Mouse (Mus musculus): ENCODE data around the gene Atxn10.
"Not testable (repeated sequence)": the region's sequence is repeated elsewhere in the genome, so short reads cannot be mapped to it uniquely, and the experiment has no call there.

The Atxn10 gene

DNA sequence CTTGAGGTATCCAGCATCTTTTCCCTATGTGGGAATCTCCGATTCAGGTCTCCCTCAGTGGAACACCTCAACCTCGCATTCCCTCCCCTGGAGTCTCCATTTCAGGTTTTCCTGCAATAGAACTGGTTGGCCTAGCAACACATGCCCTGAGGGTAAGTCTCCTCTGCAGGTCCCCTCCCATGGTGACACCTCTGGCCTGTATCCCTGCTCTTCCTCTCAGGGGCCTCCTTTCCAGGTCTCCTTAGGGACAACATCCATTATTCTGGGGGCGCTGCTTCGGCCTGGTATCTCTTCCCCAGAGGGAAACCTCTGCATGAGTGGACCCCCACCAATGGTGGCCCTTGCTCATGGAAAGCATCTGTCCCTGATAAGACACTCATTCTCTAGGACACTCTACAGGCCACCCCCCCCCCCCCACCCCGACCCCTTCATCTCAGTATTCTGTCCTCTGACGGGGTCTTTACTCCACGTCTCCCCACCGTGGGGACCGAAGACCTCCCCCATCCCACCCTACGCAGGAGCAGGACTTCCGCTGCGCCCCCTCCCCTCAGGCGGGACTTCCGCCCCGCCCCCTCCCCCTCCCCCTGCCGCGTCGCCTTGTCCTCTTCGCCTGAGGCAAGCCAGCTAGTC lies at the start of gene Atxn10:
Atxn10 (plus strand) TSS at position 575 of the 630 bp plus-strand sequence.
- DNase-seq, result no peak

GRCm38 (mm10) chr15:85294632-85295031 lies 41.4 kb upstream of the Atxn10 start:
- DNase-seq, result no peak

GRCm38 (mm10) chr15:85295544-85295943 lies 40.5 kb upstream of the Atxn10 start:
- no peak for DNase-seq

GRCm38 (mm10) chr15:85295977-85296376 lies 40.1 kb upstream of the Atxn10 start:
- DNase-seq, result no peak

GRCm38 (mm10) chr15:85296538-85296937 lies 39.5 kb upstream of the Atxn10 start:
- no peak for DNase-seq

- no peak for DNase-seq
Observed at GRCm38 (mm10) chr15:85298167-85298781, 37.8 kb upstream of the Atxn10 start.

DNA sequence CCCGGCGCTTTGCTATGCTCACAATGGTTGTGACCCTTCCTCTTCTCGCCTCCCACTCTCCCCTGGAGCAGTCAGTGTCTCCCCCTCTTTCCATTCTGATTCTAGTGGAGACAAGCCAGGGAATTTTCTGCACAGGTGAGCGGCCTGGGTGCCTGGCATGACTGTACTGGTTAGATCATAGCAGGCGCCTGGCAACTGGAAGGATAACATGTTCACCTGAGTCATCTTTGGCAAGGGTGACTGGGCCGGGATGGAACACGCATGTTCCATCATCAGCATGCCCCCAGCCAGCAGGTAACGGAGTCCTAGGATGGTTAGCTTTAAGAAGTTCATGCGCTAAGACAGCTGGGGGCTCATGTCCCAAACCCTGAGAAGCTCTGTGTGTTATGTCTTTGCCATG lies 37.1 kb upstream of the Atxn10 start:
- no peak for DNase-seq

DNA sequence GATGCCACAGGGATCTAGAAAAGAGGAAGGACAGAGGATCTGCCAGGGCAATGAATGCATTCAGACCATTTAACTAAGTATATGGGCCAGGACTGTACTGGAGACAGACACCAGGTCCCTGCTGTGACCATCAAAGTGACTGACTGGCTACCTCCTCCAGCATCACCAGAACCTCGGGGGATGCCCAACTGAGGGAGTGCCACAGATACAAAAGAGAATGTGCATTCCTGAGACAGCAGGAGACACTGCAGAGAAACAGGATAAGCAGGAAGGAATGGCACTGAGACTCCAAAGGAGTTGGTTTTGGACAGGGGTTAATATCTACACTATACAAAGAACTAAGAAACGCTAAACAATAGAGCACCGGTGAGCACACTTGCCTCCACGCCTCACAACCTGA lies 32.8 kb upstream of the Atxn10 start:
- no peak for DNase-seq

DNA sequence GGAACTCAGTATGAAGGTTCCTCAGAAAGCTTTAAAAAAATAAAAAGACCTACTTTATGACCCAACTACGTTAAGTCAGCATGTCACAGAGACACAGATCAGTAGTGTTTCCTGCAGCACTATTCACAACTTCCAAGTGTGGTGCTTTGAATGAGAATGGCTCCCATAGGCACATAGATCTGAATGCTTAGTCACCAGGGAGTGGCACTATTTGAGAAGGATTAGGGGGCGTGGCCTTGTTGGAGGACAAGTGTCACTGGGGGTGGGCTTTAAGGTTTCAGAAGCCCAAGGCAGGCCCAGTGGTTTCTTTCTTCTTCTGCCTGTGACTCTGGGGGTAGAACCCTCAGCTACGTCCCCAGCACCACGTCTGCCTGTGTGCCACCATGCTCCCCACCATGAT lies 32.1 kb upstream of the Atxn10 start:
- no peak for DNase-seq

DNA sequence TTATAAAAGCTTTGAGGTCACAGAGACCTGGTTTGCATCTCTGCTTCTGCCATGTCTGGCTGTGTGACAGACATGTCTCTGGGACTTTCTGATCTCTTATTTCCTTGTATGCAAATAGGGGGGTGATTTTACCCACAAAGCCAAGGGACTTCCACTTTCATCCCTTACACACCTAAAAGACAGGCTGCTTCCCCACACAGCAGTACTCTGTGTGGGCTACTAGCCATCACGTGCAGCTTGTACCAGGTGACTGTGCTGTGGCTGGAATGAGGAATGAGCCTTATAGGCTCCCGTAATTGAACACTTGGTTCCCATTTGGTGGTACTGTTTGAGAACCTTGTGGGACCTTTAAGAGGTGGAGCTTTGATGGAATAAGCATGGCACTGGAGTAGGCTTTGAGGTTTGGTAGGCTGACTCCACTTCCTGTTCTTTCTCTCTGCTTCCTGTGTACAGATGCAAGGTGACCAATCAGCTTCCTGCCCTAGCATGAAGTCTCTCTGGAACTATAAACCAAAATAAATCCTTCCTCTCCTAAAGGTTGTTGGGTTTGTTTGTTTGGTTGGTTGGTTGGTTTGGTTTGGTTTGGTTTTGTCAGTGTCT lies 28.9 kb upstream of the Atxn10 start:
- DNase-seq, result no peak

DNA sequence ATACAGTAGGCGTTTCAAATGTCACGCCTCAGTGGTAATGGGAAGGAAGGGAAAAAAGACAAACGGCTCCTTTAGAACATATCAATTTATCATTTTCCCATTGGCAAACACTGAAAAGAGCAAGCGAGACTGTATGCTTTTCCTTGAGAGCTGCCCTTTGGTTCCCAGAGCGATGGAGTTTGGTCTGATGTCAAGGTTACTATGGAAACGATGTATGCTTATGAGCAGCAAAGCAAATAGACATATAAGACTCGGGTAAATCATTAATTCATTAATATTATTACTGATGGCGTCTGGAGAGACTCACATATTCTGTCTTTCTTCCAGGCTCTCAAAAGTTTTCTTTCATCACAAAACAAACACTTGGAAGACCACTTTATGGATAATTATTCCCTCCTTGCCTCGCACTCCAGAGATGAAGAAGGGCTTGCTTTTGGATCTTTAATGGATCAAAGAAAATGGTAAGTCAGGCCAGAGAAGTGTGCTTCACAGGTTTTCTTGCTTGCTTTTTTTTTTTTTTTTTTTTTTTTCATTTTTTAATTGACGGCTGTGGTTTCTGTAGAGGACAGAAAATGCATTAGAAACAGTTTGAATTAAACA lies 24.9 kb upstream of the Atxn10 start:
- DNase-seq, result no peak

DNA sequence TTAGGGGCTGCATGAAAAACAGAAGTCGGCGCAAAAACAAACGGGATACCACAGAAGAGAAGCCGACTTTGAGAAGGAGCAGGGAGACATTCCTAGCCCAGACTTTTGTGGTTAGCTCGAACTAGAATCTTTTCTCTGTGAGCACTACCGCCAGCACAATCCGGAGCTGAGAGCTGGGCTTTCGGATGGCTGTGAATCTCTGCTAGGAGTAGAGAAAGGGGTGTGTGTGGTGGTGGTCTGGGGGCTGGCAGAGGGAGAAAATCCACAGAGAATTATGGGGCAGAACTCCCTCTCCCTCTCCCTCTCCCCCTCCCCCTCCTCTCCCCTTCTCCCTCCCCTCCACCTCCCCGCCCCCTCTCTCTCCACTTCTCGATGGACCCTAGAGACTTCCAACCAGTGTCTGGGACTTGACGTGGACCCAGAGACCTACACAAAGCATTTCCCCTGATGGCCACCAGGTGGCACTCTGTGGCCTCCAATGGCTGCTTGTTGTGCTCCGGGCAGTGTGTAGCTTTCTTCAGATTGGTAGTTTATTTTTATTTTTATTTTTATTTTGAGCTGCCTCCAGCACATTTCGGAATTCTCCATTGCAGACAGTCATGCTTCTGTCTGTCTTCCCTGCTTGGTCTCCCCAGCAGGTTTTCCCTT lies 20.5 kb upstream of the Atxn10 start:
- peak; percentile 73 for DNase-seq

DNA sequence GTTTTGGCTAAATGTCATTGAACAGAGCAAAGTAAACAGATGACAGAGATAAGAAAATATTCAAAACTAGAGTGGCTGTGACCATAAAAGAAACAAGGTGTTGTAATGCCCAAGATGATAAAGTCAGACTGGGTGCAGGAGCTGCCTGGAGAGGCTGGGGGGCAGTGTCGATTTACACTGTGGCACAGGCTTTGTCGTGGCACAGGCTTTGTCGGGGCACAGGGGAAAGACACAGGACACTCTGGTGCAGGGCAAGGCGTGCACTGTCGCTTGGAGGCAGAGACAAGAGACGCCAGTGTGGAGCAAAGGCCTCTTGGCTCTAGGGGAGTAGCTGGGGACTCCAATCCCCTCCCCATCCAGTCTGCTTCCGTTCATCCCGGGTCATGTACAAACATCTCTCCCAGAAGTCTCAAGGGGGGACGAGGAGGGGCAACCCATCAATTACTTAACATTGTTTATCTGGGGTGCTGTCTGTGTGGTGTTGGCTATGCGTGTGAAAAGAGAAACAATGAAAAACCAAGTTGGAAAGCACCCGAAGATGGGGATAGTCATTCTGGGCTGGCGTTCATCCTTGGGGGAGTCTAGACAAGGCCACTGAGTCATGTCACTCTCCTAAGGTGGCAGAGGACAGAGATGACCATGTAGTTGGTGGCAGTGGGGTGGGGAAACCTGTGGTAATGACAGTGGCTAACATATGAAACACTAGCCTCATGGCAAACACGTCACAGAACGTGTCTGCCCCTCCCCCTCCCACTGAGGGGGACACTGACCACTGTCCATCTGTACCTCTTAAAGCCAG lies 19.5 kb upstream of the Atxn10 start:
- DNase-seq, result no peak

DNA sequence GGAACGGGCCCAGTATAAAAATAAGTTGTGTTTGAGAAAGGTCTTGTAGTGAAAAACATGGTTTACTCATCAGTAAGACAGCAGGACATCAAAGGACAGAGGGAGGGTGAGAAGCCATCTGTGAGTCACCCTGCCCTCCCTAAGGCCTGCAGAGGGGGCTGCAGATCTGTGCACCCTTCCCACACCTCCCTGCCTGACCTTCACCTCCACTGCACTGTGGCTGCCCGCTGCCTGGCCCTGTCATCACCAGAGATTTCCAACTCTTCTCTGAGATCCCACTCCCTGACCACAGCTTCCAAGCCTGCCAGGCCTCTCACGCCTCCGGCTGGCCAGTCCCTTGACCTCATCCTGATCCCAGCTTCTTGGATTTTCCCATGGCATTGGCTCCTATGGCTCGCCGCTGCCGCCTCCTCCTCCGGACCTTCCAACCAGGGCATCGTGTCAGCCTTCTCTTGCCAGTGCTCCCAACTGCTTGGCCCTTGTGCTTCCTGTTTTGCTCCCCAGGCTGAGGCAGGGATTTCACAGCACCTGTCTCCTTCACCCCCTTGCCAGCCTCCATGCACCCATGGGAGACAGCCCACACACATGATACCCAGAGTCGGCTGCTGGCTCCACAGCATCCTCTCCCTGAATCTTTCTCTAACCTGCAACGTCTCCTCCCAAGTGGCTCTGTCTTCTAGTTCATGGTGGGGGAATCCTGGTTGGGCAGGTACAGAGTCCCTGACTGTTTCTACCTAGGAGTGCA lies 15.9 kb upstream of the Atxn10 start:
- no peak for DNase-seq

DNA sequence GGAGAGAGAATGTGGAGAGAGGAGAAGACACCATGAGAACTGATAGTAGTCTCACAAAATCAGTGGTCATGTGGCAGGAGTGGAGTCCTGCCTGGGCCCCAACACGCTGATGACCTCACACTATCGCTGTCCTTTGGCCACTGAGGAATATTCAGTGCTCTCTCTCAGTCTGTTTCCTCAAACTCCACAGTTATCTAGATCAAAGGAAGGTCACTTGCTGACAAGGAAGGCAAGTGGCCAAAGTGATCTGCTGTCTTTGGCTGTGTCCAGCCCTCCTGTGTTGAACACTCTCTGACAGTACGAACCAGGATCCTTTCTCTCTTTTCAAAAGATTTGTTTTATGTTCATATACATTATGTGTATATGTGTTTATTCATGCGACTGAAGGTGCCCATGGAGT lies 12.8 kb upstream of the Atxn10 start:
- DNase-seq, result no peak

DNA sequence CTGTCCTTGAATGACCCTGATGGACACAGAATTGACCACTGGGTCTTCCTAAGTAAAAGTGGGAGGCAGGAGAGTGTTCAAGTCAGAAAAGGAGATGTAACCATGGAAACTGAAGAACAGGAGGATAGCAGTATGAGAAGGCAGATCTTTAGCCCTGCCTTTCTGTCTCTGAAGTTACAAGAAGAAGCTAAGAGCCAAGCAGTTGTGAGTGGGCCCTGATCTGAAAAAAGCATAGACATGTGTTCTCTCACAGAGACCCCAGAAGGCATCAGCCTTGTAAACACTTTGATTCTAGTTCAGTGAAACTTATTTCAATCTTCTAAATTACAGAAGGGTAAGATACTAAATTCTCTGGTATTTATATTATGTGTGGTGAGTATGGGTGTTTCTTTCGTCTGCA lies 11.6 kb upstream of the Atxn10 start:
- DNase-seq, result no peak

GRCm38 (mm10) chr15:85327808-85328207 lies 8.2 kb upstream of the Atxn10 start:
- DNase-seq, result no peak

GRCm38 (mm10) chr15:85328455-85328854 lies 7.6 kb upstream of the Atxn10 start:
- DNase-seq, result peak; percentile 35

- no peak for DNase-seq
Observed at GRCm38 (mm10) chr15:85329096-85329495, 6.9 kb upstream of the Atxn10 start.

DNA sequence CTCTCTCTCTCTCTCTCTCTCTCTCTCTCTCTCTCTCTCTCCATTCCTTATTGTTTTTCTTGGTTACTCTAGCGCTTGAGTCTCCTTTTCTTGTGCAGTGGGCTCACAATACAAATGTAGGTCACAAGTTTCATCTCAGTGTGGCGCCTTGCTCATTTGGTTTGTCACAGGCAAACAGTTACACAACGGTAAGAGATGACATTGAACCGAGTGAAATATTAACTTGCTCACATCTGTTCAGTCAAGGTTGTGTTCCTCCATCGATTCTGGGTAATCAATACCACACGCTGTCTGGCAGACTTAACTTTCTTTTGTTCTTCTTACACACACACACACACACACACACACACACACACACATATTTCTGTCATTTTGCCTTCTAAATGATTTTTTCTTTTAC lies 6.0 kb upstream of the Atxn10 start:
- no peak for DNase-seq

GRCm38 (mm10) chr15:85333511-85333910 lies 2.5 kb upstream of the Atxn10 start:
- DNase-seq, result not testable (repeated sequence)

- DNase-seq, result no peak
Observed at GRCm38 (mm10) chr15:85334234-85334633, 1.8 kb upstream of the Atxn10 start.

All from thymus, postnatal 25 days (tissue).